Comparison of ENCODE assay signal across 18 mouse cellular contexts in the genomic region with DNA sequence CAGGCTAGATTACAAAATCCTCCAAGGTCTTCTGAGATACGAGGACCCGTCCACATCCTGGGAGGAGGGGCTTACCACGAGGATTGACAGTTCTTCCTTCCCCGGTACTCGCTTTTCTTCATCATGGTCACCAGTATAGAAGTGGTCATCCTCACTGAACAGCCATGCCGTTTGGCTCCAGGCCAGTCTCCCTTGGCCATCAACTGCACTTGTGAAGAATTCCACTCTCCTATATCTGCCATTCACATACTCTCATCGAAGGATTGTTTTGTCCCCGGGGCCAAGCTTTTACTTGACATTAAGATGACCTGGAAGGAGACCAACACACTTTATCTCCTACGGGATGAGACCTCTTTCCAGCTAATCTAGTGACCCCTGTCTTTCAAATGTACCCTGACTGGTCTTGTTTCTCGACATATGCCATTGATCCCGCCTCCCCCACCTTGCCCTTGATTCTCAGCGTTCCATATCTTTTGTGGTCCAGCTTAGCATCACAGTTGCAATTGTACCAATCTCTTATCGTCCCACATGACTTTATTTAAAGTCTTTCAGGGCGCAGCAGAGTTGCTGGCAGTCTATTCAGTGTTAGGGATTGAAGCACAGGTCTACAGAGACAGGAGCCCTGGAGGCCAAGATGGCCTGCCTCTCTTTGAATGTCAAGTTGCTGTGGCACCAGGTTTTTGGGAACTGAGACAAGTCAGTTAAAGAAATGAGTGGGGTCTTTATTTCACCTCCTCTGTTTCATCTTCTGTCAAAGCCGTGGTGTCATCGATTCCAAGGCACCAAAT.
DNase-seq lines count a peak whose midpoint lies in the region; ATAC-seq lines count a peak whose summit lies in the region.
"Had no signal": no experiment of that assay in that cellular context is flagged by ENCODE, and none has a peak within 500 bp of the region (broad histone marks: within the 10 kb centered on the region; RNA-seq: fewer than 3 reads in every experiment).

No protein-coding gene starts in this region.

- no peak overlapping the region for H3K9ac ChIP-seq in hindbrain, embryonic 14.5 days
- no peak overlapping the region for H3K9ac ChIP-seq in hindbrain, embryonic 11.5 days (ENCODE audit: low read depth, low read length)
- no peak overlapping the region for H3K9ac ChIP-seq in neural tube, embryonic 13.5 days
- H3K9ac ChIP-seq in forebrain, embryonic 15.5 days (replicated peaks): no peak overlapping the region
- H3K9ac ChIP-seq in neural tube, embryonic 15.5 days (replicated peaks): no peak overlapping the region
- H3K9ac ChIP-seq: embryonic facial prominence, embryonic 13.5 days; intestine, embryonic 15.5 days; lung, embryonic 14.5 days; midbrain, embryonic 13.5 days had no signal

- DNase-seq in hindbrain, embryonic 14.5 days (ENCODE audit: low spot score): no peak
- DNase-seq in hindbrain, embryonic 11.5 days (ENCODE audit: low spot score): no peak
- no peak for DNase-seq in neural tube, embryonic 10.5 days (ENCODE audit: extremely low spot score, low spot score)
- DNase-seq in embryo, embryonic 9.5 days (ENCODE audit: extremely low spot score): no peak
- DNase-seq: heart, postnatal 14 days; kidney, postnatal 4 days; lung, embryonic 14.5 days; lung, postnatal 4 days; thymus, adult 2 months had no signal

- H3K4me1 ChIP-seq in hindbrain, embryonic 14.5 days (replicated peaks; ENCODE audit: control insufficient read depth, insufficient read depth, low read length): no peaks in the 10 kb centered on the region
- no peaks in the 10 kb centered on the region for H3K4me1 ChIP-seq in hindbrain, embryonic 11.5 days (replicated peaks; ENCODE audit: control insufficient read depth, insufficient read depth, low read length)
- peaks cover 21% of the 10 kb centered on the region; the same call in 1 of the 2 replicates for H3K4me1 ChIP-seq in neural tube, embryonic 13.5 days (replicated peaks)
- peaks cover 33% of the 10 kb centered on the region for H3K4me1 ChIP-seq in forebrain, embryonic 15.5 days
- H3K4me1 ChIP-seq in neural tube, embryonic 15.5 days: peaks cover 24% of the 10 kb centered on the region
- H3K4me1 ChIP-seq: embryonic facial prominence, embryonic 13.5 days; intestine, embryonic 15.5 days; limb, embryonic 10.5 days; midbrain, embryonic 13.5 days had no signal

- no peaks in the 10 kb centered on the region for H3K36me3 ChIP-seq in hindbrain, embryonic 14.5 days (replicated peaks; ENCODE audit: control insufficient read depth, insufficient read depth)
- H3K36me3 ChIP-seq in hindbrain, embryonic 11.5 days (ENCODE audit: control insufficient read depth, insufficient read depth, low read length): no peaks in the 10 kb centered on the region
- no peaks in the 10 kb centered on the region for H3K36me3 ChIP-seq in neural tube, embryonic 13.5 days
- no peaks in the 10 kb centered on the region for H3K36me3 ChIP-seq in forebrain, embryonic 15.5 days
- H3K36me3 ChIP-seq in neural tube, embryonic 15.5 days: no peaks in the 10 kb centered on the region
- H3K36me3 ChIP-seq: embryonic facial prominence, embryonic 13.5 days; intestine, embryonic 15.5 days; limb, embryonic 10.5 days; midbrain, embryonic 13.5 days had no signal

- H3K4me3 ChIP-seq in hindbrain, embryonic 14.5 days (replicated peaks; ENCODE audit: low read length): no peak overlapping the region
- no peak overlapping the region for H3K4me3 ChIP-seq in hindbrain, embryonic 11.5 days (ENCODE audit: low read depth, low read length)
- no peak overlapping the region for H3K4me3 ChIP-seq in neural tube, embryonic 13.5 days
- no peak overlapping the region for H3K4me3 ChIP-seq in forebrain, embryonic 15.5 days
- H3K4me3 ChIP-seq in neural tube, embryonic 15.5 days (replicated peaks): no peak overlapping the region
- H3K4me3 ChIP-seq: embryonic facial prominence, embryonic 13.5 days; intestine, embryonic 15.5 days; limb, embryonic 10.5 days; midbrain, embryonic 13.5 days had no signal

- peak overlapping the region; percentile 39; the same call in 1 of the 2 replicates for H3K27ac ChIP-seq in hindbrain, embryonic 14.5 days
- no peak overlapping the region for H3K27ac ChIP-seq in hindbrain, embryonic 11.5 days (ENCODE audit: low read depth, low read length)
- peak overlapping the region; percentile 34; the same call in 1 of the 2 replicates for H3K27ac ChIP-seq in neural tube, embryonic 13.5 days (replicated peaks)
- H3K27ac ChIP-seq in forebrain, embryonic 15.5 days (replicated peaks): peak overlapping the region; percentile 73
- peak overlapping the region; percentile 54 for H3K27ac ChIP-seq in neural tube, embryonic 15.5 days (replicated peaks)
- H3K27ac ChIP-seq: embryonic facial prominence, embryonic 13.5 days; intestine, embryonic 15.5 days; limb, embryonic 10.5 days; midbrain, embryonic 13.5 days had no signal

- no peaks in the 10 kb centered on the region for H3K27me3 ChIP-seq in hindbrain, embryonic 14.5 days (ENCODE audit: control insufficient read depth, insufficient read depth, low read length)
- H3K27me3 ChIP-seq in hindbrain, embryonic 11.5 days (ENCODE audit: control insufficient read depth, insufficient read depth, low read length): no peaks in the 10 kb centered on the region
- H3K27me3 ChIP-seq in neural tube, embryonic 13.5 days: no peaks in the 10 kb centered on the region
- H3K27me3 ChIP-seq in forebrain, embryonic 15.5 days: no peaks in the 10 kb centered on the region
- no peaks in the 10 kb centered on the region for H3K27me3 ChIP-seq in neural tube, embryonic 15.5 days (replicated peaks)
- H3K27me3 ChIP-seq: embryonic facial prominence, embryonic 13.5 days; intestine, embryonic 15.5 days; midbrain, embryonic 13.5 days had no signal

- WGBS in hindbrain, embryonic 14.5 days: 76% methylated on average over 16 of the region's 16 CpGs
- 89% methylated on average over 16 of the region's 16 CpGs for WGBS in hindbrain, embryonic 11.5 days
- 89% methylated on average over 16 of the region's 16 CpGs for WGBS in neural tube, embryonic 13.5 days
- 66% methylated on average over 16 of the region's 16 CpGs for WGBS in forebrain, embryonic 15.5 days
- WGBS in neural tube, embryonic 15.5 days: 84% methylated on average over 16 of the region's 16 CpGs

- peak; percentile 64; the same call in 1 of the 2 replicates for ATAC-seq in hindbrain, embryonic 14.5 days (ENCODE audit: low FRiP score)
- no peak for ATAC-seq in hindbrain, embryonic 11.5 days (ENCODE audit: low FRiP score)
- ATAC-seq in neural tube, embryonic 13.5 days (ENCODE audit: low read depth): peak; percentile 62; the same call in 1 of the 2 replicates
- peak; percentile 61 for ATAC-seq in forebrain, embryonic 15.5 days (replicated peaks)
- ATAC-seq in neural tube, embryonic 15.5 days (ENCODE audit: low FRiP score): peak; percentile 69
- ATAC-seq: intestine, embryonic 15.5 days had no signal

- H3K4me2 ChIP-seq in hindbrain, embryonic 14.5 days (replicated peaks): no peak overlapping the region
- no peak overlapping the region for H3K4me2 ChIP-seq in hindbrain, embryonic 11.5 days (replicated peaks; ENCODE audit: low read depth, low read length)
- H3K4me2 ChIP-seq in neural tube, embryonic 13.5 days: no peak overlapping the region
- no peak overlapping the region for H3K4me2 ChIP-seq in forebrain, embryonic 15.5 days (replicated peaks)
- no peak overlapping the region for H3K4me2 ChIP-seq in neural tube, embryonic 15.5 days
- H3K4me2 ChIP-seq: embryonic facial prominence, embryonic 13.5 days; heart, embryonic 11.5 days; intestine, embryonic 15.5 days; liver, embryonic 11.5 days; lung, embryonic 14.5 days; midbrain, embryonic 13.5 days had no signal

- H3K9me3 ChIP-seq in hindbrain, embryonic 14.5 days (ENCODE audit: control insufficient read depth, low read length): 0 out of 2 replicates have a peak, but pooled peaks cover 6% of the 10 kb centered on the region
- H3K9me3 ChIP-seq in hindbrain, embryonic 11.5 days (ENCODE audit: control insufficient read depth, low read length): no peaks in the 10 kb centered on the region
- H3K9me3 ChIP-seq in neural tube, embryonic 13.5 days: peaks cover 10% of the 10 kb centered on the region; the same call in 1 of the 2 replicates
- H3K9me3 ChIP-seq in forebrain, embryonic 15.5 days: peaks cover 4% of the 10 kb centered on the region; the same call in 1 of the 2 replicates
- H3K9me3 ChIP-seq in neural tube, embryonic 15.5 days (replicated peaks): no peaks in the 10 kb centered on the region
- H3K9me3 ChIP-seq: embryonic facial prominence, embryonic 13.5 days; intestine, embryonic 15.5 days; limb, embryonic 10.5 days had no signal
